Mouse (Mus musculus): ENCODE results near the gene Tbl3. TPM values are rescaled to one million over a fixed set of nuclear protein-coding genes. Genes with fewer than 3 reads are reported as not detected.

The Tbl3 gene
- polyA plus RNA-seq, 2 experiments: 62.1 to 62.8 TPM

GRCm38 (mm10) chr17:24733434-24734050, 26.1 kb upstream of the Tbl3 start:
- no peaks in the 10 kb centered on the region for H3K36me3 ChIP-seq (ENCODE audit: control insufficient read depth, insufficient read depth, low read length)
- no peak overlapping the region for H3K9ac ChIP-seq (ENCODE audit: low read depth, low read length, severe bottlenecking)
- H3K4me2 ChIP-seq (replicated peaks; ENCODE audit: low read depth, low read length, severe bottlenecking): no peak overlapping the region
- H3K27ac ChIP-seq (replicated peaks; ENCODE audit: low read depth, low read length): no peak overlapping the region
- H3K27me3 ChIP-seq (ENCODE audit: control insufficient read depth, insufficient read depth, low read length): no peaks in the 10 kb centered on the region
- TF ChIP-seq POLR2A (IDR thresholded peaks at IDR 0.05; ENCODE audit: borderline replicate concordance, extremely low read depth, insufficient read depth, insufficient read length): no peak
- no peaks in the 10 kb centered on the region for H3K9me3 ChIP-seq (ENCODE audit: control insufficient read depth, low read length)
- no peak for ATAC-seq (ENCODE audit: low FRiP score, low read depth)
- peaks cover 10% of the 10 kb centered on the region for H3K4me1 ChIP-seq (ENCODE audit: control insufficient read depth, insufficient read depth, low read length)
- H3K4me3 ChIP-seq (replicated peaks; ENCODE audit: low read length): no peak overlapping the region
- WGBS: 89% methylated on average over 21 of the region's 21 CpGs
- DNase-seq (ENCODE audit: low spot score): no peak

DNA sequence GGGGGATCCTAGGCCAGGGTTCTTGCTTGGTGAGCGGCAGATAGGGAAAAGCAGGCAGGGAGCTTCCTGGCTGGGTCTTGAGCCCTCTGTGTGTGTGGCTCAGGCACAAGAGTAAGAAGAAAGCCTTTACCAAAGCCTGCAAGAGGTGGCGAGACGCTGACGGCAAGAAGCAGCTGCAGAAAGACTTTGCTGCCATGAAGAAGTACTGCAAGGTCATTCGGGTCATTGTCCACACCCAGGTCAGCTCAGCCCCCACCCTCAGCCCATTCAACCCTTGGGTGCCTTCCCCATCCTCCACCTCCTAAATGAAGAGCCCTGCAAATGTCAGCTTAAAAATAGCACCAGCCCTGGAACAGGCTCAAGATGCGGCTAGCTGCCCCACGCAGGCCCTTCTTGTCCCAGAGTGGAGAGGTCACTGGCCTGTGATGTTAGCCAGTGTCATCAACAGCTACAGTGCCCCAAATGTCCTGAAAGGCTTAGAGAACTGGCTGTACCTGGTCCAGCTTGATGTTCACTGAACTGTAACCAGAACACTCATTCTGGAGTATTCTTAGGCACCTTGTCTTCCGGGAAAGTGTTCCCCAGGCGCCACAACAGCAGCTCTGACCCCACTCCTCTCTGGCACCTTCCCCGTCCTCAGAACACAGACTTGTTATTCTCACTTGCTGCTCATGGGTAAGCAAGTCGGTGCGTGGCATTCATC, 24.9 kb upstream of the Tbl3 start:
- Histone ChIP-seq H3K4me3 (replicated peaks; ENCODE audit: low read length) (no peak overlapping the region), H3K27me3 (ENCODE audit: control insufficient read depth, insufficient read depth, low read length) (no peaks in the 10 kb centered on the region), H3K4me1 (ENCODE audit: control insufficient read depth, insufficient read depth, low read length) (peaks cover 8% of the 10 kb centered on the region), H3K9me3 (ENCODE audit: control insufficient read depth, low read length) (no peaks in the 10 kb centered on the region), H3K4me2 (replicated peaks; ENCODE audit: low read depth, low read length, severe bottlenecking) (no peak overlapping the region), H3K36me3 (ENCODE audit: control insufficient read depth, insufficient read depth, low read length) (no peaks in the 10 kb centered on the region), H3K27ac (replicated peaks; ENCODE audit: low read depth, low read length) (no peak overlapping the region), H3K9ac (ENCODE audit: low read depth, low read length, severe bottlenecking) (no peak overlapping the region)
- DNase-seq (ENCODE audit: low spot score): no peak
- ATAC-seq (ENCODE audit: low FRiP score, low read depth): no peak
- 79% methylated on average over 12 of the region's 12 CpGs for WGBS
- TF ChIP-seq POLR2A (IDR thresholded peaks at IDR 0.05; ENCODE audit: borderline replicate concordance, extremely low read depth, insufficient read depth, insufficient read length): no peak

GRCm38 (mm10) chr17:24730787-24731186, 23.3 kb upstream of the Tbl3 start:
- H3K4me3 ChIP-seq (replicated peaks; ENCODE audit: low read length): no peak overlapping the region
- no peak for TF ChIP-seq POLR2A (IDR thresholded peaks at IDR 0.05; ENCODE audit: borderline replicate concordance, extremely low read depth, insufficient read depth, insufficient read length)
- ATAC-seq (ENCODE audit: low FRiP score, low read depth) (no peak), DNase-seq (ENCODE audit: low spot score) (no peak)
- no peaks in the 10 kb centered on the region for H3K36me3 ChIP-seq (ENCODE audit: control insufficient read depth, insufficient read depth, low read length)
- no peaks in the 10 kb centered on the region for H3K27me3 ChIP-seq (ENCODE audit: control insufficient read depth, insufficient read depth, low read length)
- 82% methylated on average over 14 of the region's 14 CpGs for WGBS
- no peaks in the 10 kb centered on the region for H3K9me3 ChIP-seq (ENCODE audit: control insufficient read depth, low read length)
- H3K27ac ChIP-seq (replicated peaks; ENCODE audit: low read depth, low read length): no peak overlapping the region
- no peak overlapping the region for H3K9ac ChIP-seq (ENCODE audit: low read depth, low read length, severe bottlenecking)
- H3K4me2 ChIP-seq (replicated peaks; ENCODE audit: low read depth, low read length, severe bottlenecking): no peak overlapping the region
- H3K4me1 ChIP-seq (ENCODE audit: control insufficient read depth, insufficient read depth, low read length): no peaks in the 10 kb centered on the region

DNA sequence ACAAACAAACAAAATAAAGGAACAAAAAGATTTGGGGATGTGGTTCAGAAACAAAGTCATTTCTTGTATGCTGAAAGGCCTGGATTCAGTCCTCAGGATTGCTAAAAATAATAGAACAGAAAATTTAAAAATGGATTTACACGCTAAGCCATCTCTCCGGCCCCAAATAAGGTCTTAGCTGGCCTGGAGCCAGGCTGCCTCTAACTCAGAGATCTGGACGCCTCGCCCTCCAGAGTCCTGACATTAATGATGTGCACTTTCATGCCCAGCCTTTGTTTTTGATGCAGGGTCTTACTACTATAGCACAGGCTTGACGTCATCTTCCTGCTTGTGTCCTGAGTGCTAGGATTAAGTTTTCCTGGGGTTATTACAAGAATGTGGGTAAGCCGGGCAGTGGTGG, 21.6 kb upstream of the Tbl3 start:
- no peak for TF ChIP-seq POLR2A (IDR thresholded peaks at IDR 0.05; ENCODE audit: borderline replicate concordance, extremely low read depth, insufficient read depth, insufficient read length)
- no peak for ATAC-seq (ENCODE audit: low FRiP score, low read depth)
- Histone ChIP-seq H3K27me3 (ENCODE audit: control insufficient read depth, insufficient read depth, low read length) (no peaks in the 10 kb centered on the region), H3K9ac (ENCODE audit: low read depth, low read length, severe bottlenecking) (no peak overlapping the region), H3K9me3 (ENCODE audit: control insufficient read depth, low read length) (no peaks in the 10 kb centered on the region), H3K36me3 (ENCODE audit: control insufficient read depth, insufficient read depth, low read length) (no peaks in the 10 kb centered on the region), H3K4me1 (ENCODE audit: control insufficient read depth, insufficient read depth, low read length) (no peaks in the 10 kb centered on the region), H3K4me3 (replicated peaks; ENCODE audit: low read length) (no peak overlapping the region), H3K27ac (replicated peaks; ENCODE audit: low read depth, low read length) (no peak overlapping the region), H3K4me2 (replicated peaks; ENCODE audit: low read depth, low read length, severe bottlenecking) (no peak overlapping the region)
- DNase-seq (ENCODE audit: low spot score): no peak
- WGBS: 80% methylated on average over 6 of the region's 6 CpGs

DNA sequence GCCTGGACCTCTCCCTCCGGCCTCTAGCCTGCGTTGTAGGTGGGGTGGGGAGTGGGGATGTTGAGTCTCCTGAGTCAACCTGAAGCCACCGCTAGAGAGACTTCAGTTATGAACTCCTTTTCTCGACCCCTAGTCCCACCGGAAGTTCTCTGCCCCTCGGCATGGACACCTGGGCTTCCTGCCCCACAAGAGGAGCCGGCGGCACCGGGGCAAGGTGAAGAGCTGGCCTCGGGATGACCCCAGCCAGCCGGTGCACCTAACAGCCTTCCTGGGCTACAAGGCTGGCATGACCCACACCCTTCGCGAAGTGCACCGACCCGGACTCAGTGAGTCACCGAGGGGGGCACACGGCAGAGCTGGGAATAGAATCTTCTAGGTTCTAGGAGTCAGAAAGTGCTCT, 20.7 kb upstream of the Tbl3 start:
- H3K4me3 ChIP-seq (replicated peaks; ENCODE audit: low read length): no peak overlapping the region
- H3K27ac ChIP-seq (replicated peaks; ENCODE audit: low read depth, low read length): no peak overlapping the region
- no peaks in the 10 kb centered on the region for H3K36me3 ChIP-seq (ENCODE audit: control insufficient read depth, insufficient read depth, low read length)
- DNase-seq (ENCODE audit: low spot score) (no peak), ATAC-seq (ENCODE audit: low FRiP score, low read depth) (no peak)
- H3K4me1 ChIP-seq (ENCODE audit: control insufficient read depth, insufficient read depth, low read length): peaks cover 5% of the 10 kb centered on the region
- H3K4me2 ChIP-seq (replicated peaks; ENCODE audit: low read depth, low read length, severe bottlenecking): no peak overlapping the region
- H3K9ac ChIP-seq (ENCODE audit: low read depth, low read length, severe bottlenecking): no peak overlapping the region
- no peaks in the 10 kb centered on the region for H3K9me3 ChIP-seq (ENCODE audit: control insufficient read depth, low read length)
- TF ChIP-seq POLR2A (IDR thresholded peaks at IDR 0.05; ENCODE audit: borderline replicate concordance, extremely low read depth, insufficient read depth, insufficient read length): no peak
- H3K27me3 ChIP-seq (ENCODE audit: control insufficient read depth, insufficient read depth, low read length): no peaks in the 10 kb centered on the region
- WGBS: 70% methylated on average over 17 of the region's 17 CpGs

Measured in limb, embryonic 14.5 days (tissue).